21 mouse cellular contexts compared by ENCODE assay signal in the genomic region with DNA sequence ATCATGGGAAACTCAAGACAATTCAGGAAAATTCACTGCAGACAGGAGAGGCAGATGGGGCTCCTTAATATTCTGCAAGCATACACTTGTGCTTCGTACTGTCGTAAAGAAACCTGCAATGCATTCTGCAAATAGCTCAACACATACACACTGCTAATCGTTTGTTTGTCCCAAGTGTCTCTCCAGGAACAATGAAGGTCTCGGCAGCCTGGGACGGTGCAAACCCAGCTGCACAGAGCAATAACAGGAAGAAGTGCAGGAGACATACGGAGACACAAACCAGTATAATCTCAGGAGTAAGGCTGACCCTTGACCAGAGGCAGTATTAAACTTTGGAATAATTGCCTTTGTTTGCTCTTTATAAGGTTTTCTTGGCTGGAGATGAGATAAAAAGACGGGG. TPM values are rescaled to one million over a fixed set of nuclear protein-coding genes. Genes with fewer than 3 reads are reported as not detected.
DNase-seq lines count a peak whose midpoint lies in the region; ATAC-seq and TF ChIP-seq lines count a peak whose summit lies in the region.
"Had no signal": no experiment of that assay in that cellular context is flagged by ENCODE, and none has a peak within 500 bp of the region (broad histone marks: within the 10 kb centered on the region; RNA-seq: fewer than 3 reads in every experiment).

No protein-coding gene starts in this region.

- WGBS in heart, embryonic 16.5 days, result 50% methylated on average over 7 of the region's 7 CpGs
- WGBS in lung, embryonic 16.5 days, result 31% methylated on average over 7 of the region's 7 CpGs
- 32% methylated on average over 7 of the region's 7 CpGs for WGBS in intestine, postnatal 0 days
- 51% methylated on average over 7 of the region's 7 CpGs for WGBS in neural tube, embryonic 14.5 days

- intact Hi-C loops in heart, postnatal 10 days (cut with DNase I), result no loop called here

- H3K9me3 ChIP-seq in heart, embryonic 16.5 days (replicated peaks; ENCODE audit: control insufficient read depth, low read length), result no peaks in the 10 kb centered on the region
- no peaks in the 10 kb centered on the region for H3K9me3 ChIP-seq in lung, embryonic 16.5 days (ENCODE audit: control insufficient read depth, low read length)
- H3K9me3 ChIP-seq in intestine, postnatal 0 days (ENCODE audit: control insufficient read depth), result no peaks in the 10 kb centered on the region
- H3K9me3 ChIP-seq in neural tube, embryonic 14.5 days (ENCODE audit: control insufficient read depth, low read length), result no peaks in the 10 kb centered on the region
- H3K9me3 ChIP-seq: embryonic facial prominence, embryonic 10.5 days; limb, embryonic 15.5 days; midbrain, embryonic 12.5 days had no signal

- H3K27ac ChIP-seq in heart, embryonic 16.5 days (ENCODE audit: low read length), result no peak overlapping the region
- H3K27ac ChIP-seq in lung, embryonic 16.5 days (ENCODE audit: low read length), result peak overlapping the region; percentile 56
- H3K27ac ChIP-seq in intestine, postnatal 0 days (ENCODE audit: low read depth, low read length), result no peak overlapping the region
- H3K27ac ChIP-seq in neural tube, embryonic 14.5 days (ENCODE audit: low read depth, low read length), result no peak overlapping the region; the same call in 1 of the 2 replicates

- no peak overlapping the region; the same call in 1 of the 2 replicates for H3K9ac ChIP-seq in heart, embryonic 16.5 days (ENCODE audit: low read length)
- 0 out of 2 replicates have a peak overlapping the region, but pooled peaks have one; percentile 3 for H3K9ac ChIP-seq in lung, embryonic 16.5 days (ENCODE audit: low read length)
- H3K9ac ChIP-seq in intestine, postnatal 0 days (ENCODE audit: low read depth, low read length), result no peak overlapping the region
- no peak overlapping the region for H3K9ac ChIP-seq in neural tube, embryonic 14.5 days (replicated peaks; ENCODE audit: low read depth, low read length)

- no peak for TF ChIP-seq CTCF in intestine, postnatal 0 days (IDR thresholded peaks at IDR 0.05; ENCODE audit: low read depth)

- H3K4me3 ChIP-seq in heart, embryonic 16.5 days (ENCODE audit: low read length), result no peak overlapping the region
- no peak overlapping the region for H3K4me3 ChIP-seq in lung, embryonic 16.5 days (ENCODE audit: low read length)
- H3K4me3 ChIP-seq in intestine, postnatal 0 days (ENCODE audit: low read depth, low read length), result no peak overlapping the region
- no peak overlapping the region for H3K4me3 ChIP-seq in neural tube, embryonic 14.5 days (ENCODE audit: low read depth, low read length)

- H3K4me1 ChIP-seq in heart, embryonic 16.5 days (ENCODE audit: control insufficient read depth, insufficient read depth, low read length), result peaks cover 16% of the 10 kb centered on the region
- H3K4me1 ChIP-seq in lung, embryonic 16.5 days (replicated peaks; ENCODE audit: control insufficient read depth, insufficient read depth, low read length), result peaks cover 15% of the 10 kb centered on the region
- no peaks in the 10 kb centered on the region; the same call in 1 of the 2 replicates for H3K4me1 ChIP-seq in intestine, postnatal 0 days (replicated peaks; ENCODE audit: control insufficient read depth, insufficient read depth, low read length)
- peaks cover 15% of the 10 kb centered on the region for H3K4me1 ChIP-seq in neural tube, embryonic 14.5 days (ENCODE audit: control insufficient read depth, insufficient read depth, low read length)

- ATAC-seq in heart, embryonic 16.5 days (replicated peaks; ENCODE audit: extremely low read depth, insufficient read depth, low FRiP score), result no peak
- peak; percentile 66 for ATAC-seq in lung, embryonic 16.5 days (ENCODE audit: low read depth)
- peak; percentile 20; the same call in 1 of the 2 replicates for ATAC-seq in intestine, postnatal 0 days
- ATAC-seq in neural tube, embryonic 14.5 days (ENCODE audit: low read depth), result no peak

- DNase-seq in heart, postnatal 10 days, result no peak
- no peak for DNase-seq in lung, postnatal 14 days
- no peak for DNase-seq in right cerebral cortex, postnatal 36 days (ENCODE audit: low spot score in 2 of 2)
- DNase-seq: adrenal gland, adult 2 months; cerebellum, adult 11-12 months; cerebellum, postnatal 36 days; gastrocnemius, postnatal 25 days; right cerebral cortex, postnatal 4 days; thymus, adult 2 months had no signal

- H3K4me2 ChIP-seq in heart, embryonic 16.5 days (ENCODE audit: low read depth, low read length), result peak overlapping the region; percentile 12; the same call in 1 of the 2 replicates
- H3K4me2 ChIP-seq in lung, embryonic 16.5 days (ENCODE audit: low read depth, low read length), result no peak overlapping the region
- H3K4me2 ChIP-seq in intestine, postnatal 0 days (replicated peaks; ENCODE audit: low read depth), result peak overlapping the region; percentile 69
- H3K4me2 ChIP-seq in neural tube, embryonic 14.5 days (ENCODE audit: low read depth, low read length), result peak overlapping the region; percentile 89

- H3K36me3 ChIP-seq in heart, embryonic 16.5 days (ENCODE audit: control insufficient read depth, insufficient read depth), result peaks cover 5% of the 10 kb centered on the region
- H3K36me3 ChIP-seq in lung, embryonic 16.5 days (ENCODE audit: control insufficient read depth, insufficient read depth, low read length), result peaks cover 7% of the 10 kb centered on the region
- peaks cover 9% of the 10 kb centered on the region for H3K36me3 ChIP-seq in intestine, postnatal 0 days (ENCODE audit: control insufficient read depth, insufficient read depth)
- peaks cover 5% of the 10 kb centered on the region; the same call in 1 of the 2 replicates for H3K36me3 ChIP-seq in neural tube, embryonic 14.5 days (ENCODE audit: control insufficient read depth, insufficient read depth, low read length)

- H3K27me3 ChIP-seq in heart, embryonic 16.5 days (ENCODE audit: control insufficient read depth, insufficient read depth, low read length), result no peaks in the 10 kb centered on the region
- H3K27me3 ChIP-seq in lung, embryonic 16.5 days (ENCODE audit: control insufficient read depth, insufficient read depth, low read depth, low read length), result no peaks in the 10 kb centered on the region
- H3K27me3 ChIP-seq in intestine, postnatal 0 days (replicated peaks; ENCODE audit: control insufficient read depth, insufficient read depth, low read length), result no peaks in the 10 kb centered on the region
- H3K27me3 ChIP-seq in neural tube, embryonic 14.5 days (ENCODE audit: control insufficient read depth, insufficient read depth, low read length), result no peaks in the 10 kb centered on the region
- H3K27me3 ChIP-seq: limb, embryonic 15.5 days; midbrain, embryonic 12.5 days had no signal

RNA-seq across cellular contexts. Expression of a gene that starts 1.0 kb away (rescaled TPM):
- 98.7 and 102 TPM in 2 replicates for polyA plus RNA-seq in heart, embryonic 16.5 days (2015; fragmentation: Nextera tagmentation; extraction: Ambion mirVana)
- 10 to 100 TPM; 40.6 to 43.1 TPM for total RNA-seq in heart, postnatal 10 days (2021)
- 175 and 191 TPM in 2 replicates for polyA plus RNA-seq in lung, embryonic 16.5 days (2015; fragmentation: Nextera tagmentation; extraction: Ambion mirVana)
- 38.3 and 40.8 TPM in 2 replicates for polyA plus RNA-seq in intestine, postnatal 0 days (2015; fragmentation: Nextera tagmentation; extraction: Ambion mirVana)
- polyA plus RNA-seq in neural tube, embryonic 14.5 days (2014; fragmentation: Nextera tagmentation; extraction: Ambion mirVana), result 150 and 179 TPM in 2 replicates

RNA-seq across cellular contexts. Expression of a gene that starts 28.9 kb away (rescaled TPM):
- 24.1 and 28.0 TPM in 2 replicates for polyA plus RNA-seq in heart, embryonic 16.5 days (2015; fragmentation: Nextera tagmentation; extraction: Ambion mirVana)
- 10 to 100 TPM; 14.0 to 15.0 TPM for total RNA-seq in heart, postnatal 10 days (2021)
- polyA plus RNA-seq in lung, embryonic 16.5 days (2015; fragmentation: Nextera tagmentation; extraction: Ambion mirVana), result 43.0 and 43.7 TPM in 2 replicates
- polyA plus RNA-seq in intestine, postnatal 0 days (2015; fragmentation: Nextera tagmentation; extraction: Ambion mirVana), result 23.3 and 23.6 TPM in 2 replicates
- polyA plus RNA-seq in neural tube, embryonic 14.5 days (2014; fragmentation: Nextera tagmentation; extraction: Ambion mirVana), result 38.8 and 46.9 TPM in 2 replicates

RNA-seq across cellular contexts. Expression of a gene that starts 50.8 kb away (rescaled TPM):
- polyA plus RNA-seq in heart, embryonic 16.5 days (2015; fragmentation: Nextera tagmentation; extraction: Ambion mirVana), result 0.20 TPM in 1 of 2 replicates, not detected in the other
- not detected for total RNA-seq in heart, postnatal 10 days (2021)
- polyA plus RNA-seq in lung, embryonic 16.5 days (2015; fragmentation: Nextera tagmentation; extraction: Ambion mirVana), result 0.29 and 1.0 TPM in 2 replicates
- polyA plus RNA-seq in intestine, postnatal 0 days (2015; fragmentation: Nextera tagmentation; extraction: Ambion mirVana), result not detected in 2 replicates
- polyA plus RNA-seq in neural tube, embryonic 14.5 days (2014; fragmentation: Nextera tagmentation; extraction: Ambion mirVana), result 0.90 and 1.2 TPM in 2 replicates
- total RNA-seq: adrenal gland, adult 2 months; gastrocnemius, postnatal 25 days; hematopoietic stem cell, adult 5-6 weeks; MEL had no signal
- polyA plus RNA-seq: CD4-positive, CD25-positive, alpha-beta regulatory T cell, adult 4 months; erythroblast, embryonic 14.5 days; kidney, adult 2 months; limb, embryonic 15.5 days; thymus, adult 2 months had no signal

Comparison
In these comparisons a context has a peak if more than half of its experiments do, and no peak if none do; other contexts are left out.
1. ATAC-seq: peak in lung, embryonic 16.5 days (single experiment) and intestine, postnatal 0 days (single experiment); none in heart, embryonic 16.5 days (single experiment) and neural tube, embryonic 14.5 days (single experiment).